Mouse (Mus musculus): Measurements from ENCODE around the gene Vkorc1. TPM values are rescaled to one million over a fixed set of nuclear protein-coding genes. Genes with fewer than 3 reads are reported as not detected.

Vkorc1 gene
- polyA plus RNA-seq, 2 experiments: 242 to 256 TPM

DNA sequence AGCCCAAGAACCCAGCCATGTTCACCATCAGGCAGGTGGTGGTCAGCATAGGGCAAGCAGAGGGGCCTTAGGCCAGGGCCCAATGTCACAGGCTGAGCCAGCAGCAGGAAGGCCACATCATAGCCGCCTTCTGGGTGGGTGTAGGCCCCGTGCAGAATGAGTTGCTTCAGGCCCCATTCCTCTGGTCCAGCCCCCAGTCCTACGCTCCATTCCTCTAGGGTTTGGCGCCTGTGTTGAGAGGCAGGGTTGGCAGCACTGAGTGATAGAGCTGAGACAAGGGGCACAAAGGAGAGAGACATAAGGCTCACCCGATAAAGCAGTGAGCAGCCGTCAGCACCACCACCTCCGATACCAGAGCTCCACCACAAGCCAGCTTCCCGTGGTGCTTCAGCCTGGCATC lies 8.2 kb downstream of the Vkorc1 start:
- DNase-seq (ENCODE audit: low spot score): no peak
- no peak overlapping the region for H3K4me2 ChIP-seq (replicated peaks; ENCODE audit: low read depth, low read length, severe bottlenecking)
- H3K9me3 ChIP-seq (ENCODE audit: control insufficient read depth, low read length): no peaks in the 10 kb centered on the region
- no peak overlapping the region for H3K4me3 ChIP-seq (replicated peaks; ENCODE audit: low read length)
- WGBS: 89% methylated on average over 8 of the region's 8 CpGs
- no peak overlapping the region for H3K27ac ChIP-seq (replicated peaks; ENCODE audit: low read depth, low read length)
- no peak for ATAC-seq (ENCODE audit: low FRiP score, low read depth)
- TF ChIP-seq POLR2A (IDR thresholded peaks at IDR 0.05; ENCODE audit: borderline replicate concordance, extremely low read depth, insufficient read depth, insufficient read length): no peak
- peaks cover 85% of the 10 kb centered on the region for H3K36me3 ChIP-seq (ENCODE audit: control insufficient read depth, insufficient read depth, low read length)
- no peak overlapping the region for H3K9ac ChIP-seq (ENCODE audit: low read depth, low read length, severe bottlenecking)
- H3K4me1 ChIP-seq (ENCODE audit: control insufficient read depth, insufficient read depth, low read length): no peaks in the 10 kb centered on the region
- H3K27me3 ChIP-seq (ENCODE audit: control insufficient read depth, insufficient read depth, low read length): no peaks in the 10 kb centered on the region

DNA sequence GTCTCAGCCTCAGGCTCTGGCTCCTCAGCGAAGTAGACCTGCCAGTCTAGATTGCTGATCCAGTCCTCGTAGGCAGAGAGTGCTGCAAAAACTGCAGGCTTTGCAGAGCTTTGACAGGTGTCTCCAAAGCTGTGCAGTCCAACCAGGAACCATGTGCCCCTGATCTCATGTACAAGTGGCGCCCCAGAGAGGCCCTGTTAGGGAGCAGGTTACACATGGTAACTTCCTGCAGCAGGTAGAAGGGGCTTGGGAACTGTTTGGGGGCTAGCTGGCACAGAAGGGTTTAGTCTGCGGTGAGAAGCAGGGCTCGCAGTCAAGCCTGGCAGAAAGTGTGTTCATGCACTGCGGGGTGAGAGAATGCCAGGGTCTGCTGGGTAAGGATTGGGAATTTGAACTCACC lies 8.9 kb downstream of the Vkorc1 start:
- Histone ChIP-seq H3K9me3 (ENCODE audit: control insufficient read depth, low read length) (no peaks in the 10 kb centered on the region), H3K4me3 (replicated peaks; ENCODE audit: low read length) (no peak overlapping the region), H3K36me3 (ENCODE audit: control insufficient read depth, insufficient read depth, low read length) (peaks cover 87% of the 10 kb centered on the region), H3K9ac (ENCODE audit: low read depth, low read length, severe bottlenecking) (no peak overlapping the region), H3K27ac (replicated peaks; ENCODE audit: low read depth, low read length) (no peak overlapping the region), H3K4me1 (ENCODE audit: control insufficient read depth, insufficient read depth, low read length) (no peaks in the 10 kb centered on the region), H3K27me3 (ENCODE audit: control insufficient read depth, insufficient read depth, low read length) (no peaks in the 10 kb centered on the region), H3K4me2 (replicated peaks; ENCODE audit: low read depth, low read length, severe bottlenecking) (no peak overlapping the region)
- WGBS: 84% methylated on average over 6 of the region's 6 CpGs
- ATAC-seq (ENCODE audit: low FRiP score, low read depth): no peak
- no peak for TF ChIP-seq POLR2A (IDR thresholded peaks at IDR 0.05; ENCODE audit: borderline replicate concordance, extremely low read depth, insufficient read depth, insufficient read length)
- DNase-seq (ENCODE audit: low spot score): no peak

DNA sequence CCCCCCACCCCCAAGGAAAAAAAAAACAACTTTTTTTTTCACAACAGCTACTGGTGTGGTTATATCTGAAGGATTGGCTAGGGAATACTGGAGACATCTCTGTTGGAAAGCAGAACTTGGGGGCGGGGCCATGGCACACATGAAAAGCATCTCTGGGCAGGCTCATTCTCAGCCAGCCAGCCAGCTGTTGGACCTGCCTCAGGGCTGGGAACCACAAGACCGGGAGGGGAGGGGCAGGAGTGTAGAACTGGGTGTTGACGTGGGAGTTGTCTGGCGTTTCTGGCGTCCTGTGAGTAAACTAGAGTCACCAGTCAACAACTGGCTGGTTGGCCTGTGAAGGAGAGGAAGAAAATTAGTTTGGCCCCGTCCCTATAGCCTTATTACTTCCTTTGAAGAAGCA lies 9.5 kb downstream of the Vkorc1 start:
- Histone ChIP-seq H3K9me3 (ENCODE audit: control insufficient read depth, low read length) (no peaks in the 10 kb centered on the region), H3K4me1 (ENCODE audit: control insufficient read depth, insufficient read depth, low read length) (no peaks in the 10 kb centered on the region), H3K27ac (replicated peaks; ENCODE audit: low read depth, low read length) (no peak overlapping the region), H3K27me3 (ENCODE audit: control insufficient read depth, insufficient read depth, low read length) (no peaks in the 10 kb centered on the region), H3K9ac (ENCODE audit: low read depth, low read length, severe bottlenecking) (no peak overlapping the region), H3K4me3 (replicated peaks; ENCODE audit: low read length) (no peak overlapping the region), H3K4me2 (replicated peaks; ENCODE audit: low read depth, low read length, severe bottlenecking) (no peak overlapping the region), H3K36me3 (ENCODE audit: control insufficient read depth, insufficient read depth, low read length) (peaks cover 91% of the 10 kb centered on the region)
- TF ChIP-seq POLR2A (IDR thresholded peaks at IDR 0.05; ENCODE audit: borderline replicate concordance, extremely low read depth, insufficient read depth, insufficient read length): no peak
- DNase-seq (ENCODE audit: low spot score) (no peak), ATAC-seq (ENCODE audit: low FRiP score, low read depth) (no peak)
- WGBS: 46% methylated on average over 6 of the region's 6 CpGs

DNA sequence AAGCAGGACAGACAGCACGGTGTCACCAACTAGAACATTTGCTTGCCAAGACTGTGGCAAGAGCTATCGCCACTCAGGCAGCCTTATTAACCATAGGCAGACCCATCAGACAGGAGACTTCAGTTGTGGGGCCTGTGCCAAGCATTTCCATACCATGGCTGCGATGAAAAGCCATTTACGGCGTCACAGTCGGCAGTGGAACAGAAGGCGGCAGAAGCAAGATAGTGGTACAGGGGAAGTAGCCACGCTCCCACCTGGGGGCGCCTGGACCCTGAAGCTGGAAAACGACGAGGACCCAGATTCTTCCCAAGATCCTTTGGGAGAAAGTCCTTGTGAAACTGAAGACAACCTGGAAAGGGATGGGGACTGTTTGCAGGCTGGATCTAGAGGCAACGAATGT lies 15.0 kb downstream of the Vkorc1 start:
- TF ChIP-seq POLR2A (IDR thresholded peaks at IDR 0.05; ENCODE audit: borderline replicate concordance, extremely low read depth, insufficient read depth, insufficient read length): no peak
- H3K36me3 ChIP-seq (ENCODE audit: control insufficient read depth, insufficient read depth, low read length): peaks cover 72% of the 10 kb centered on the region

DNA sequence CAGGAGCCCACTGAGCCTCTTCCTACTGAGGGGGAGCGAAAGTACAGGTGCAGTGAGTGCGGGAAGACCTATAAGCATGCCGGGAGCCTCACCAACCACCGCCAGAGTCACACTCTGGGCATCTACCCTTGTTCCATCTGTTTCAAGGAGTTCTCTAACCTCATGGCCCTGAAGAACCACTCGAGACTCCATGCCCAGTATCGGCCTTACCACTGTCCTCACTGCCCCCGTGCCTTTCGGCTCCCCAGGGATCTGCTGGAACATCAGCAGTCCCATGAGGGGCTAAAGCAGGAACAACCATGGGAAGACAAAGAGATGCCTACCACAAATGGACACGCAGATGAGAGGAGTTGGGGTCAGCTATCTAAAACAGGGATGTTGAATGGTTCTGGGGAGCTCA lies 16.1 kb downstream of the Vkorc1 start:
- DNase-seq (ENCODE audit: low spot score): no peak
- Histone ChIP-seq H3K9me3 (ENCODE audit: control insufficient read depth, low read length) (no peaks in the 10 kb centered on the region), H3K4me2 (replicated peaks; ENCODE audit: low read depth, low read length, severe bottlenecking) (no peak overlapping the region), H3K27ac (replicated peaks; ENCODE audit: low read depth, low read length) (no peak overlapping the region), H3K27me3 (ENCODE audit: control insufficient read depth, insufficient read depth, low read length) (no peaks in the 10 kb centered on the region), H3K36me3 (ENCODE audit: control insufficient read depth, insufficient read depth, low read length) (peaks cover 61% of the 10 kb centered on the region), H3K9ac (ENCODE audit: low read depth, low read length, severe bottlenecking) (no peak overlapping the region), H3K4me3 (replicated peaks; ENCODE audit: low read length) (no peak overlapping the region), H3K4me1 (ENCODE audit: control insufficient read depth, insufficient read depth, low read length) (peaks cover 10% of the 10 kb centered on the region)
- 97% methylated on average over 9 of the region's 9 CpGs for WGBS
- no peak for TF ChIP-seq POLR2A (IDR thresholded peaks at IDR 0.05; ENCODE audit: borderline replicate concordance, extremely low read depth, insufficient read depth, insufficient read length)
- no peak for ATAC-seq (ENCODE audit: low FRiP score, low read depth)

More for the DNA sequence above, 15.0 kb downstream of the Vkorc1 start:
- H3K9ac ChIP-seq (ENCODE audit: low read depth, low read length, severe bottlenecking): no peak overlapping the region
- H3K27me3 ChIP-seq (ENCODE audit: control insufficient read depth, insufficient read depth, low read length): no peaks in the 10 kb centered on the region
- DNase-seq (ENCODE audit: low spot score) (no peak), ATAC-seq (ENCODE audit: low FRiP score, low read depth) (no peak)
- H3K27ac ChIP-seq (replicated peaks; ENCODE audit: low read depth, low read length): no peak overlapping the region
- H3K4me1 ChIP-seq (ENCODE audit: control insufficient read depth, insufficient read depth, low read length): peaks cover 6% of the 10 kb centered on the region
- no peak overlapping the region for H3K4me2 ChIP-seq (replicated peaks; ENCODE audit: low read depth, low read length, severe bottlenecking)
- no peaks in the 10 kb centered on the region for H3K9me3 ChIP-seq (ENCODE audit: control insufficient read depth, low read length)
- H3K4me3 ChIP-seq (replicated peaks; ENCODE audit: low read length): no peak overlapping the region
- WGBS: 88% methylated on average over 12 of the region's 12 CpGs

All from limb, embryonic 14.5 days (tissue).